Mouse (Mus musculus) embryonic facial prominence, embryonic 11.5 days (tissue): Measurements from ENCODE around the gene Rxfp4. TPM values are rescaled to one million over a fixed set of nuclear protein-coding genes. Genes with fewer than 3 reads are reported as not detected.
A peak's percentile ranks its signal among the peaks of the same experiment; 100 is the strongest.

Experiments used
- ATAC-seq: fragments of 200-750 bp; cut with Nextera tagmentation; replicated peaks from 2 replicates; pipeline ENCODE4 v1.8.0; 2017; ENCODE audit warnings: low read depth; ENCODE audit not compliant: insufficient number of reproducible peaks, low FRiP score, low TSS enrichment
- DNase-seq: peaks from one replicate; pipeline ENCODE4 v3.0.0-alpha.2; 2015; ENCODE audit warnings: low spot score
- H3K27ac ChIP-seq: fragments of 300-500 bp; sonication (generic); replicated peaks from 2 replicates; pipeline ENCODE4 v1.5.1; 2014; ENCODE audit warnings: mild to moderate bottlenecking, low read depth, low read length, control low read depth
- H3K27me3 ChIP-seq: fragments of 300-500 bp; sonication (generic); 2 replicates; pipeline ENCODE4 v1.6.1; 2014; ENCODE audit warnings: mild to moderate bottlenecking, low read length, moderate library complexity, mixed read lengths; ENCODE audit not compliant: control insufficient read depth, insufficient read depth
- H3K36me3 ChIP-seq: fragments of 300-500 bp; sonication (generic); replicated peaks from 2 replicates; pipeline ENCODE4 v1.6.1; 2014; ENCODE audit warnings: low read depth, mild to moderate bottlenecking, low read length, moderate library complexity, mixed read lengths; ENCODE audit not compliant: control insufficient read depth, insufficient read depth
- H3K4me1 ChIP-seq: fragments of 300-500 bp; sonication (generic); 2 replicates; pipeline ENCODE4 v1.6.1; 2014; ENCODE audit warnings: low read length, mixed read lengths; ENCODE audit not compliant: control insufficient read depth, insufficient read depth
- H3K4me2 ChIP-seq: fragments of 300-500 bp; sonication (generic); 2 replicates; pipeline ENCODE4 v1.6.1; 2014; ENCODE audit warnings: low read depth, mild to moderate bottlenecking, control low read depth, low read length, moderate library complexity
- H3K4me3 ChIP-seq: fragments of 300-500 bp; sonication (generic); 2 replicates; pipeline ENCODE4 v1.5.1; 2014; ENCODE audit warnings: low read depth, low read length, control low read depth
- H3K9ac ChIP-seq: fragments of 300-500 bp; sonication (generic); replicated peaks from 2 replicates; pipeline ENCODE4 v1.6.1; 2014; ENCODE audit warnings: mild to moderate bottlenecking, control low read depth, low read length
- H3K9me3 ChIP-seq: fragments of 300-500 bp; sonication (generic); replicated peaks from 2 replicates; pipeline ENCODE4 v1.6.1; 2016; ENCODE audit warnings: mild to moderate bottlenecking, low read length, inconsistent platforms, mixed read lengths; ENCODE audit not compliant: control insufficient read depth
- WGBS: fragments of 180-500 bp; shearing (Covaris S2); extraction: QIAGEN DNeasy Blood & Tissue Kit; methylation state at CpG from one replicate; pipeline ENCODE4 v1.1.7; 2014; 5-methylcytosine and 5-hydroxymethylcytosine counted together
- polyA plus RNA-seq: library from polyadenylated mRNA; unstranded; fragments of >200 nt; fragmentation: Nextera tagmentation; extraction: Ambion mirVana; gene quantifications from 2 replicates; pipeline ENCODE4 v1.2.1, GENCODE M21; 2014

Rxfp4 gene
- polyA plus RNA-seq, result not detected in 2 replicates

DNA sequence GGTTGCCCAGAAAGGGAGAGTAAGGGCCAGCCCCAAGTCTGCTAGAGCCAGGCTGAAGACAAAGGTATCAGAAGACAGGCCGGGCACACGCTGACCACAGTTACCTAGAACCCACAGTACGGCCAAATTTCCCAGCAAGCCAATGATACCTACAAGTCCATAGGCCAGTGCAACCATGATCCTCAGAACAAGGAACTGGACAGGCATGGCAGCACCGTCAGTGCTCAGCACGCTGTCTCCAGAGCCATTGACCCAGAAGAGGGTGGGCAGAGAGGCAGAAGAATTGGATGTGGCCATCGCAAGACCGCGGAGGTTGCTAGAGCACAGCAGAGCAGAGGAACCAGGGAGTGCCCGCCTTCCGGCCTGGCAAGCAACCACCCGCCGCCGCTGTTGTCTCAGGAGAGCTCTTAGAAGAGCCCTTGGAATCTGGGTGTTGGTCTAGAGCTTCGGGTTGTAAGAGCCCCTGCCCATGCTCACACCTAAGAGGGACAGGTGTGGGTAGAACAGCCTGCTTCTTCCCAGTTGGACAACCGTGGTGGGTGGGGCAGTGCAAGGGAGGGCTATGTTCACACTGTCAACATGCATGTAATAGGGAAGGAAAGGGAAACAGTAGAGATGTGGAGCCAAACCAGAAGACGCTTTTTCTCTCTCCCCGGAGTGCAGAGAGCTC, at the start of gene Rxfp4:
Gene Rxfp4, minus strand, starts transcription at position 297 of the 670 bp plus-strand sequence.
- no peaks in the 10 kb centered on the region for H3K9me3 ChIP-seq
- no peak within 1 kb of the TSS for H3K27ac ChIP-seq
- H3K4me2 ChIP-seq, result no peak within 1 kb of the TSS
- WGBS, result 90% methylated on average over 17 of the region's 17 CpGs
- H3K36me3 ChIP-seq, result no peaks in the 10 kb centered on the region; the same call in 1 of the 2 replicates
- ATAC-seq, result no peak
- H3K27me3 ChIP-seq, result no peaks in the 10 kb centered on the region
- DNase-seq, result no peak
- H3K4me1 ChIP-seq, result no peaks in the 10 kb centered on the region
- H3K9ac ChIP-seq, result no peak within 1 kb of the TSS
- H3K4me3 ChIP-seq, result no peak within 1 kb of the TSS

DNA sequence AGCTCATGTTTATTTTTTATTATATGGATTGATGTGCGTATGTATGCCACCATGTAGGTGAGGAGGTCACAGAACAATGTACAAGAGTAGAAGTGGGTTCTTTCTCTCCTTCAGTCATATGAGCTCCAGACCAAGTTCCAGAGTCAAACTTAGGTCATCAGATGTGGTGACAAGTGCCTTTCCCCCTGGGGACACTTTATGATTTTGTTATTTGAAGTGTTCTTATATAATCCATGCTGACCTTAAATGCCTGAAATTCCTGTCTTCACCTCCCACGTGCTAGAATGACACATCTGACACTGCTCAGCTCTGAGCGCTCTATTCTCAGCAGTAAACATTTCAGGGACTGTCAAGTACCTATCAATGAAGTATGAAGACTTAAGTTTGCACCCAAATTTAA, 48.3 kb upstream of the Rxfp4 start:
- Histone ChIP-seq H3K4me1 (no peaks in the 10 kb centered on the region), H3K36me3 (peaks cover 26% of the 10 kb centered on the region), H3K4me3 (no peak overlapping the region), H3K27ac (no peak overlapping the region), H3K4me2 (no peak overlapping the region), H3K9me3 (no peaks in the 10 kb centered on the region), H3K27me3 (no peaks in the 10 kb centered on the region), H3K9ac (no peak overlapping the region)
- DNase-seq (no peak), ATAC-seq (no peak)
- WGBS, result 73% methylated on average over 3 of the region's 3 CpGs

DNA sequence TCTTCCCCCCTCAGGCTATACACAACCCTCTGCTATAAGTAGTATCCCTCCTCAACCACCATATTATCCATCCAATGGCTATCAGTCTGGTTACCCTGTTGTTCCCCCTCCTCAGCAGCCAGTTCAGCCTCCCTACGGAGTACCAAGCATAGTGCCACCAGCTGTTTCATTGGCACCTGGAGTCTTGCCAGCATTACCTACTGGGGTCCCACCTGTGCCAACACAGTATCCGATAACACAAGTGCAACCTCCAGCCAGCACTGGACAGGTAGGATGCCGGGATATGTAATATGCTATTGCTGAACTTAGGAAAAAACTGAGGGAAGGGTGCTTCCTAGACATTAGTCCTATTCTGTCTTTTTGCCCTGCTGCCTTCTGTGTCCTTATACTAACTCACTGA, 47.3 kb upstream of the Rxfp4 start:
- H3K4me1 ChIP-seq, result no peaks in the 10 kb centered on the region
- H3K9me3 ChIP-seq, result no peaks in the 10 kb centered on the region
- peaks cover 29% of the 10 kb centered on the region for H3K36me3 ChIP-seq
- DNase-seq (no peak), ATAC-seq (no peak)
- H3K4me3 ChIP-seq, result no peak overlapping the region
- no peak overlapping the region for H3K4me2 ChIP-seq
- WGBS, result 96% methylated on average over 3 of the region's 3 CpGs
- no peaks in the 10 kb centered on the region for H3K27me3 ChIP-seq
- H3K9ac ChIP-seq, result no peak overlapping the region
- no peak overlapping the region for H3K27ac ChIP-seq

DNA sequence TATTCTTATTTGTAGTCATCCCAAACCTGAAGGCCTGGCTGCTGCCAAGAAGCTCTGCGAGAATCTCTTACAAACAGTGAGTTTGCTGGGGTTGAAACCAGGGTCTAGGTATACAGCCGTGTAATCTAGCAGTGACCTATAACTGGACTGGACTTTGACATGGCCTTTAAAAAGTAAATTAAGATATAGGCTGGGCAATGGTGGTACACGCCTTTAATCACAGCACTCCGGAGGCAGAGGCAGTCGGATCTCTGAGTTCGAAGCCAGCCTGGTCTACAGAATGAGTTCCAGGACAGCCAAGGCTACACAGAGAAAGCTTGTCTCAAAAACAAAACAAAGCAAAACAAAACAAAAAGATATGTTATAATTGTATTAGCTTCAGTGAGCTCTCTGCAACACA, 45.9 kb upstream of the Rxfp4 start:
- Histone ChIP-seq H3K9me3 (no peaks in the 10 kb centered on the region), H3K27me3 (no peaks in the 10 kb centered on the region), H3K9ac (no peak overlapping the region), H3K4me2 (no peak overlapping the region), H3K36me3 (peaks cover 30% of the 10 kb centered on the region), H3K4me3 (no peak overlapping the region), H3K4me1 (no peaks in the 10 kb centered on the region), H3K27ac (no peak overlapping the region)
- ATAC-seq (no peak), DNase-seq (no peak)
- 96% methylated on average over 6 of the region's 6 CpGs for WGBS

DNA sequence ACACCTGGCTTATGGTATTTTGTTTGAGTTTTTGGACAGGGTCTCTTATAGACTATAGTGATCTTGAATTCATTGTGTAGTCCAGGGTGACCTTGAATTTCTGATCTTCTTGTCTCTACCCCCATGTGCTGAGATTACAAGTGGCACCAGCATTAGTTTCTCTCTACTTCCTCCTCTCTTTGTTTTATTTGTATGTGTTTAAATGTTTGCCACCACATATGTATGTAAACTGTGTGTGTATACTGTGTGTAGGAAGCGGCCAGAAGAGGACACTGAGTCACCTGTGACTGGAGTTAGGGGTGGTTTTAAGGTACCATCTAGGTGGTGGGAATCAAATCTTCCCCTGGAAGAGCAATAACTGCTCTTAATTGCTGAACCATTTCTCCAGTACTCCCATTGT, 45.1 kb upstream of the Rxfp4 start:
- H3K4me2 ChIP-seq, result no peak overlapping the region
- H3K27ac ChIP-seq, result no peak overlapping the region
- no peak overlapping the region for H3K4me3 ChIP-seq
- no peak for ATAC-seq
- peaks cover 34% of the 10 kb centered on the region for H3K36me3 ChIP-seq
- no peak overlapping the region for H3K9ac ChIP-seq
- H3K27me3 ChIP-seq, result no peaks in the 10 kb centered on the region
- no peaks in the 10 kb centered on the region for H3K9me3 ChIP-seq
- no peaks in the 10 kb centered on the region for H3K4me1 ChIP-seq
- 96% methylated on average over 1 of the region's 1 CpGs for WGBS
- no peak for DNase-seq

DNA sequence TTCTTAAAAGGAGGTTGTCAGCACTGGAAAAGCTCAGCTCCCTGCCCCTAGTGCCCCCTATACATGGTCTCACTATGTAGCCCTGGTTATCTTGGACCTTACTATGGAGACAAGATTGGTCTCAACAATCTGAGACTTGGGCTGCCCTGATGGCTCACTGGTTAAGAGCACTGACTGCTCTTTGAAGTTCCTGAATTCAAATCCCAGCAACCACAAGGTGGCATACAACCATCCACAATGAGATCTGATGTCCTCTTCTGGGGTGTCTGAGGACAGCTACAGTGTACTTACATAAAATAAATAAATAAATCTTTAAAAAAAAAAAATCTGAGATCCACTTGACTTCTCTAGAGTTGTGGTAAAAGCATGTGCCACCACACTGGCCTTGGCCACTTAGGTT, 42.6 kb upstream of the Rxfp4 start:
- H3K36me3 ChIP-seq, result peaks cover 32% of the 10 kb centered on the region
- DNase-seq, result no peak
- no peak overlapping the region for H3K4me3 ChIP-seq
- H3K4me2 ChIP-seq, result no peak overlapping the region
- H3K27me3 ChIP-seq, result no peaks in the 10 kb centered on the region
- H3K9ac ChIP-seq, result no peak overlapping the region
- no peak for ATAC-seq
- H3K27ac ChIP-seq, result no peak overlapping the region
- no peaks in the 10 kb centered on the region for H3K9me3 ChIP-seq
- H3K4me1 ChIP-seq, result no peaks in the 10 kb centered on the region

DNA sequence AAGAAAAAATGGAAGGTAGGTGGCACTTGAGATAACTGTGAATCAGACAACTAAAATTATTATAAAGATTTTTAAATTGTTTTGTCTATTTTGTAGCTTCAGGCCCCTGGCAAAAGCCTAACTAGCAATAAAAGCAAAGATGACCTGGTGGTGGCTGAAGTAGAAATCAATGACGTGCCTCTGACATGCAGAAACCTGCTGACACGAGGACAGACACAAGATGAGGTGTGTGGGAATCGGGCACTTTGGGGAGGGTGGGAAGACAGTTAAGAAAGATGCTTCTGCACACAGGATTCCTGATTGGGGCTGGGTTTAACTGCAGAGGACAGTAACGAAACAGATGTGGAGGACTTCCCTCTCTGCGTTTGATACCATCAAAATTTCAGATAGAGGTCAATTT, 36.1 kb upstream of the Rxfp4 start:
- Histone ChIP-seq H3K4me1 (peaks cover 3% of the 10 kb centered on the region; the same call in 1 of the 2 replicates), H3K9me3 (no peaks in the 10 kb centered on the region), H3K27ac (no peak overlapping the region), H3K36me3 (peaks cover 15% of the 10 kb centered on the region), H3K27me3 (no peaks in the 10 kb centered on the region), H3K4me2 (no peak overlapping the region), H3K4me3 (no peak overlapping the region), H3K9ac (no peak overlapping the region)
- WGBS, result 92% methylated on average over 5 of the region's 5 CpGs
- DNase-seq (no peak), ATAC-seq (no peak)

DNA sequence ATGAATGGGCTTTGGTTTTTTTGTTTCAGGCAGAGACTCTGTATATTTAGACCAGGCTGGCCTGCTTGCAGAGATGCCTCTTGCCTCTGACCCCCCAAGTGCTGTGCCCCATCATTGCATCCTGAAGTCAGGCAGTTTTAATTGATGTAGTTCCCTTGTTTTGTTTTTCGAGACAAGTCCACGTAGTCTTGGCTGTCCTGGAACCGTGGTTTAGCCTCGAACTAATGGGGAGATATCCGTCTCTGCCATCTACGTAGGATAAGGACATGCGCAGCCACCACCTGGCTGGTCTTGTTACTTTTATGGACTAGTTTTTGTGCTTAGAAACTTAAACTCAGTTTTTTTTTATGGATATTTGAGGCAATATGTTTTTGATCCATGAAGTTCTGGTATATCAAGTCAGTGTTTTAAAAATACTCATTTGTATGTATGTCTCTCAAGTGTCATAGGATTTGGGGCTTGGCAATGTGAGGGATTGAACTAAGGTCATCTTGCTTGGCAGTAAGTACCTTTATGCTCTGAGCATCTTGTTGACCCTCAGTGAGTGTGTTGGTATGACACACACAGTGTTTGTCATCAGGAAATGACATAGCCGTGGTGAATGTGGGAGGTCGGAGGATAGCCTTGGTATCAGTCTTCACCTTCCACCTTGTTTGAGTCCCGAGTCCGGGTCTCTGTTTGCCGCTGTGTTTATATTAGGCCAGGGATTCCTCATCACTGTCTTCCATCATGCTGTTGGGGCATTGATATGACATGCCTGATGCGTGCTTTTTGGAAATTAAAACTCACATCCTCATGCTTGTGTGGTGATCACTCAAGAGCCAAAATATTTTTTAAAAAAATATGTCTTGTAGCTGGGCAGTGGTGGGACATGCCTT, 34.0 kb upstream of the Rxfp4 start:
- Histone ChIP-seq H3K36me3 (peaks cover 11% of the 10 kb centered on the region), H3K4me2 (peak overlapping the region; percentile 84), H3K27ac (no peak overlapping the region), H3K4me1 (peaks cover 3% of the 10 kb centered on the region; the same call in 1 of the 2 replicates), H3K9ac (peak overlapping the region; percentile 94), H3K9me3 (no peaks in the 10 kb centered on the region), H3K4me3 (peak overlapping the region; percentile 100), H3K27me3 (no peaks in the 10 kb centered on the region)
- 55% methylated on average over 13 of the region's 13 CpGs for WGBS
- ATAC-seq (no peak), DNase-seq (no peak)
